In genomic region chr11:115812533-115813420, GRCm38 (mm10) we compare ENCODE assay signal across 9 mouse cellular contexts. TPM values are rescaled to one million over a fixed set of nuclear protein-coding genes. Genes with fewer than 3 reads are reported as not detected.
DNase-seq lines count a peak whose midpoint lies in the region; ATAC-seq and TF ChIP-seq lines count a peak whose summit lies in the region.
"Had no signal": no experiment of that assay in that cellular context is flagged by ENCODE, and none has a peak within 500 bp of the region (broad histone marks: within the 10 kb centered on the region; RNA-seq: fewer than 3 reads in every experiment).

No protein-coding gene starts in this region.

- H3K27ac ChIP-seq in layer of hippocampus, adult 2 months: peak overlapping the region; percentile 86
- H3K27ac ChIP-seq in forebrain, embryonic 14.5 days (ENCODE audit: low read depth, low read length): peak overlapping the region; percentile 48; the same call in 1 of the 2 replicates
- peak overlapping the region; percentile 88 for H3K27ac ChIP-seq in kidney, adult 2 months (ENCODE audit: insufficient read depth, low read depth, low read length)
- H3K27ac ChIP-seq in midbrain, embryonic 10.5 days (replicated peaks): peak overlapping the region; percentile 90

- TF ChIP-seq CTCF in layer of hippocampus, adult 2 months (conservative IDR thresholded peaks at IDR 0.05): no peak
- TF ChIP-seq CTCF in kidney, adult 2 months (conservative IDR thresholded peaks at IDR 0.05; ENCODE audit: insufficient read depth, insufficient read length, low read depth, low read length): no peak

- peak; percentile 19 for ATAC-seq in forebrain, embryonic 14.5 days
- ATAC-seq in granulocyte monocyte progenitor cell, adult 5-6 weeks (replicated peaks; ENCODE audit: poor library complexity, severe bottlenecking): no peak

- DNase-seq in layer of hippocampus, adult 2 months (ENCODE audit: low spot score in 2 of 2): no peak
- no peak for DNase-seq in layer of hippocampus, adult 9-10 months (ENCODE audit: low spot score)
- DNase-seq in adrenal gland, adult 8-10 months: peak; percentile 67
- DNase-seq in forebrain, embryonic 14.5 days (ENCODE audit: low spot score): peak; percentile 49
- DNase-seq in kidney, adult 2 months: peak; percentile 55
- no peak for DNase-seq in midbrain, embryonic 10.5 days (ENCODE audit: low spot score)
- DNase-seq in spleen, adult 18-20 months: no peak

- H3K4me3 ChIP-seq in layer of hippocampus, adult 2 months: peak overlapping the region; percentile 84
- peak overlapping the region; percentile 97 for H3K4me3 ChIP-seq in forebrain, embryonic 14.5 days (ENCODE audit: low read depth, low read length)
- H3K4me3 ChIP-seq in kidney, adult 2 months (ENCODE audit: insufficient read depth, low read depth, low read length): peak overlapping the region; percentile 81
- H3K4me3 ChIP-seq in midbrain, embryonic 10.5 days: peak overlapping the region; percentile 90

- peak overlapping the region; percentile 89 for H3K9ac ChIP-seq in forebrain, embryonic 14.5 days (ENCODE audit: low read length)

- H3K36me3 ChIP-seq in forebrain, embryonic 14.5 days (ENCODE audit: control insufficient read depth, insufficient read depth, low read length): peaks cover 22% of the 10 kb centered on the region
- H3K36me3 ChIP-seq in kidney, adult 2 months (ENCODE audit: control insufficient read depth, insufficient read depth, low read length): peaks cover 1% of the 10 kb centered on the region; the same call in 1 of the 2 replicates
- peaks cover 58% of the 10 kb centered on the region for H3K36me3 ChIP-seq in midbrain, embryonic 10.5 days

- peak overlapping the region; percentile 66 for H3K4me2 ChIP-seq in forebrain, embryonic 14.5 days (ENCODE audit: low read length)

- H3K4me1 ChIP-seq in forebrain, embryonic 14.5 days (ENCODE audit: control insufficient read depth, insufficient read depth, low read length): peaks cover 38% of the 10 kb centered on the region
- H3K4me1 ChIP-seq in kidney, adult 2 months (ENCODE audit: control insufficient read depth, insufficient read depth, low read length): peaks cover 36% of the 10 kb centered on the region; the same call in 1 of the 2 replicates
- peaks cover 74% of the 10 kb centered on the region for H3K4me1 ChIP-seq in midbrain, embryonic 10.5 days

- no peaks in the 10 kb centered on the region for H3K27me3 ChIP-seq in forebrain, embryonic 14.5 days (replicated peaks; ENCODE audit: control insufficient read depth, insufficient read depth, low read length)
- H3K27me3 ChIP-seq in kidney, adult 2 months (replicated peaks; ENCODE audit: control insufficient read depth, insufficient read depth, low read length): no peaks in the 10 kb centered on the region
- H3K27me3 ChIP-seq in midbrain, embryonic 10.5 days (ENCODE audit: low read depth, poor library complexity, severe bottlenecking): no peaks in the 10 kb centered on the region

- H3K9me3 ChIP-seq in forebrain, embryonic 14.5 days (replicated peaks; ENCODE audit: control insufficient read depth, low read length): no peaks in the 10 kb centered on the region
- no peaks in the 10 kb centered on the region for H3K9me3 ChIP-seq in midbrain, embryonic 10.5 days (replicated peaks)

- TF ChIP-seq POLR2A in kidney, adult 2 months (IDR thresholded peaks at IDR 0.05; ENCODE audit: low read depth, low read length): peak; percentile 7

- WGBS in forebrain, embryonic 14.5 days: 3% methylated on average over 28 of the region's 28 CpGs
- 1% methylated on average over 27 of the region's 28 CpGs for WGBS in kidney, adult 2 months
- WGBS in midbrain, embryonic 10.5 days: 4% methylated on average over 28 of the region's 28 CpGs

RNA-seq across cellular contexts. Expression of gene Caskin2, which starts 0.7 kb away (rescaled TPM):
- total RNA-seq in layer of hippocampus, adult 2 months (2021): 10 to 100 TPM; 17.7 to 19.7 TPM
- 10 to 100 TPM; 60.6 to 97.3 (median 78.2) TPM for total RNA-seq in adrenal gland, adult 8-10 months (2022)
- polyA plus RNA-seq in forebrain, embryonic 14.5 days (2014; fragmentation: Nextera tagmentation; extraction: Ambion mirVana): 8.0 and 8.9 TPM in 2 replicates
- polyA plus RNA-seq in kidney, adult 2 months (2012; rRNA removed): 36.9 and 46.7 TPM in 2 replicates
- 17.5 and 18.6 TPM in 2 replicates for polyA plus RNA-seq in midbrain, embryonic 10.5 days (2016; fragmentation: Nextera tagmentation; extraction: Ambion mirVana)
- 1.9 and 5.1 TPM in 2 replicates for total RNA-seq in granulocyte monocyte progenitor cell, adult 5-6 weeks (2014; fragmentation: Nextera tagmentation)
- 1.7 and 3.5 TPM in 2 replicates for total RNA-seq in granulocyte monocyte progenitor cell, adult 5-6 weeks (2017)

RNA-seq across cellular contexts. Expression of gene Tsen54, which starts 1.7 kb away (rescaled TPM):
- total RNA-seq in layer of hippocampus, adult 2 months (2021): 10 to 100 TPM; 11.8 to 13.0 TPM
- 10 to 100 TPM; 20.0 to 32.2 (median 25.4) TPM for total RNA-seq in adrenal gland, adult 8-10 months (2022)
- 15.2 and 19.1 TPM in 2 replicates for polyA plus RNA-seq in forebrain, embryonic 14.5 days (2014; fragmentation: Nextera tagmentation; extraction: Ambion mirVana)
- polyA plus RNA-seq in kidney, adult 2 months (2012; rRNA removed): 36.4 and 43.4 TPM in 2 replicates
- 35.3 and 39.7 TPM in 2 replicates for polyA plus RNA-seq in midbrain, embryonic 10.5 days (2016; fragmentation: Nextera tagmentation; extraction: Ambion mirVana)
- 21.9 and 22.5 TPM in 2 replicates for total RNA-seq in granulocyte monocyte progenitor cell, adult 5-6 weeks (2014; fragmentation: Nextera tagmentation)
- total RNA-seq in granulocyte monocyte progenitor cell, adult 5-6 weeks (2017): 8.5 and 18.6 TPM in 2 replicates

RNA-seq across cellular contexts. Expression of gene Llgl2, which starts 11.1 kb away (rescaled TPM):
- 1 to 10 TPM; 1.6 to 2.3 TPM for total RNA-seq in layer of hippocampus, adult 2 months (2021)
- 10 to 100 TPM; 10.5 to 13.4 (median 11.5) TPM for total RNA-seq in adrenal gland, adult 8-10 months (2022)
- 0.70 and 1.3 TPM in 2 replicates for polyA plus RNA-seq in forebrain, embryonic 14.5 days (2014; fragmentation: Nextera tagmentation; extraction: Ambion mirVana)
- polyA plus RNA-seq in kidney, adult 2 months (2012; rRNA removed): 153 and 166 TPM in 2 replicates
- 5.5 and 5.9 TPM in 2 replicates for polyA plus RNA-seq in midbrain, embryonic 10.5 days (2016; fragmentation: Nextera tagmentation; extraction: Ambion mirVana)
- 4.2 and 11.3 TPM in 2 replicates for total RNA-seq in granulocyte monocyte progenitor cell, adult 5-6 weeks (2014; fragmentation: Nextera tagmentation)
- 2.8 and 4.1 TPM in 2 replicates for total RNA-seq in granulocyte monocyte progenitor cell, adult 5-6 weeks (2017)

RNA-seq across cellular contexts. Expression of gene Myo15b, which starts 45.4 kb away (rescaled TPM):
- under 1 TPM; 0.22 to 0.41 TPM for total RNA-seq in layer of hippocampus, adult 2 months (2021)
- 1 to 10 TPM in 1 of 4 experiments, under 1 TPM in 2, not detected in 1; 0.09 to 1.1 (median 0.32) TPM for total RNA-seq in adrenal gland, adult 8-10 months (2022)
- not detected in 2 replicates for polyA plus RNA-seq in forebrain, embryonic 14.5 days (2014; fragmentation: Nextera tagmentation; extraction: Ambion mirVana)
- polyA plus RNA-seq in kidney, adult 2 months (2012; rRNA removed): 104 and 132 TPM in 2 replicates
- 0.12 and 0.21 TPM in 2 replicates for polyA plus RNA-seq in midbrain, embryonic 10.5 days (2016; fragmentation: Nextera tagmentation; extraction: Ambion mirVana)
- 4.4 and 5.4 TPM in 2 replicates for total RNA-seq in granulocyte monocyte progenitor cell, adult 5-6 weeks (2014; fragmentation: Nextera tagmentation)
- total RNA-seq in granulocyte monocyte progenitor cell, adult 5-6 weeks (2017): 1.1 and 2.1 TPM in 2 replicates
- total RNA-seq: neutrophil, adult 5-6 weeks had no signal

RNA-seq across cellular contexts. Expression of gene Tmem94, which starts 47.5 kb away (rescaled TPM):
- total RNA-seq in layer of hippocampus, adult 2 months (2021): 10 to 100 TPM; 47.4 to 58.2 TPM
- total RNA-seq in adrenal gland, adult 8-10 months (2022): 100 to 1,000 TPM in 2 of 4 experiments, 10 to 100 TPM in 2; 83.2 to 102 (median 95.5) TPM
- polyA plus RNA-seq in forebrain, embryonic 14.5 days (2014; fragmentation: Nextera tagmentation; extraction: Ambion mirVana): 12.4 and 19.6 TPM in 2 replicates
- polyA plus RNA-seq in kidney, adult 2 months (2012; rRNA removed): 77.1 and 97.8 TPM in 2 replicates
- 39.6 and 45.2 TPM in 2 replicates for polyA plus RNA-seq in midbrain, embryonic 10.5 days (2016; fragmentation: Nextera tagmentation; extraction: Ambion mirVana)
- total RNA-seq in granulocyte monocyte progenitor cell, adult 5-6 weeks (2014; fragmentation: Nextera tagmentation): 17.6 and 33.4 TPM in 2 replicates
- 9.0 and 17.2 TPM in 2 replicates for total RNA-seq in granulocyte monocyte progenitor cell, adult 5-6 weeks (2017)

Comparison
In these comparisons a context has a peak if more than half of its experiments do, and no peak if none do; other contexts are left out.
1. DNase-seq: peak in adrenal gland, adult 8-10 months (single experiment), forebrain, embryonic 14.5 days (single experiment) and kidney, adult 2 months (single experiment); none in layer of hippocampus, adult 2 months (0 of 2), layer of hippocampus, adult 9-10 months (single experiment), midbrain, embryonic 10.5 days (single experiment) and spleen, adult 18-20 months (0 of 2).
2. Peak in every context shown above with its lines, with median percentiles within 50 percentile points of each other: H3K27ac ChIP-seq and H3K4me3 ChIP-seq.